Mouse (Mus musculus) bone marrow, adult 2 months (tissue): ENCODE results near the gene Inpp4a. TPM values are rescaled to one million over a fixed set of nuclear protein-coding genes. Genes with fewer than 3 reads are reported as not detected.
A peak's percentile ranks its signal among the peaks of the same experiment; 100 is the strongest.

ENCODE experiments used
- H3K27ac ChIP-seq: fragments of 200-500 bp; 2 replicates; pipeline ENCODE4 v1.5.1; 2012; ENCODE audit warnings: low read depth, mild to moderate bottlenecking, control low read depth, inconsistent platforms, low read length; ENCODE audit not compliant: control insufficient read depth, poor library complexity, insufficient read depth
- H3K4me1 ChIP-seq: fragments of 200-500 bp; 2 replicates; pipeline ENCODE4 v1.6.1; 2011; ENCODE audit warnings: low read length; ENCODE audit not compliant: control insufficient read depth, insufficient read depth
- H3K4me3 ChIP-seq: fragments of 200-500 bp; replicated peaks from 2 replicates; pipeline ENCODE3; 2011; ENCODE audit warnings: mild to moderate bottlenecking, low read depth, low read length, control low read depth; ENCODE audit not compliant: control insufficient read depth
- CTCF ChIP-seq: fragments of 200-500 bp; IDR thresholded peaks from 2 replicates; pipeline ENCODE4 v1.5.1; 2011; ENCODE audit warnings: low read length, control low read depth; ENCODE audit not compliant: control insufficient read depth, insufficient read depth
- POLR2A ChIP-seq: fragments of 200-500 bp; IDR thresholded peaks from 2 replicates; pipeline ENCODE4 v1.6.1; 2011; ENCODE audit warnings: low read depth, mild to moderate bottlenecking, control low read depth, low read length, borderline replicate concordance; ENCODE audit not compliant: control insufficient read depth
- WGBS: fragments of 180-500 bp; shearing (Covaris S2); methylation state at CpG from one replicate; pipeline ENCODE4 v1.1.7; 2018; 5-methylcytosine and 5-hydroxymethylcytosine counted together
- polyA plus RNA-seq: library from polyadenylated mRNA; stranded (reverse); fragments of >200 nt; gene quantifications from 2 replicates; pipeline ENCODE4 v1.2.4, GENCODE M21; 2011; ENCODE audit warnings: low replicate concordance; ENCODE audit not compliant: missing spikeins, insufficient read depth, insufficient read length

Inpp4a gene
- polyA plus RNA-seq, 1 experiment, result 33.4 TPM

DNA sequence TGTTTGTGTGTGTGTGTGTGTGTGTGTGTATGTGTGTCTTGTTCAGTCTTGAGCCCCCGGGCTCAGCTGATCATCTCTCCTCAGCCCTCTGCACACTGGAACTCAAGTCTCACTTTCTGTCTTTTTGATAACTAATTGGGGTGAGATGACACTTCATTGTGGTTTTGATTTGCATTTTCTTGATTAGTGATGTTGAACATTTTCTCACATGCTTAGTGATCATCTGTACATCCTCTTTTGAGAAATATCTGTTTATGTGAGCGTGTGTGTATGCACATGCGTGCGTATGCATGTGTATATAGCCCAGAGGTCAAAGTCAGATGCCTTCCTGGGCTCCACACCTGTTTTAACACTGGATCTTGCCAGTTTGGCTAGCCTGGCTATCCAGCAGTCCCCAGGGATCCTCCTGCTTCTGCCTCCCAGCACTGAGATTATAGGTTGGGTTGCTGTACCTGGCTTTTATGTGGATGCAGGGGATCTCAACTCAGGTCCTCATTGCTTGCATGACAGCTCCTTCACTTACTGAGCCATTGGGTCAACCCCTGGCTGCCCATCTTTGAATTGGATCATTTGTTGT, 10.4 kb downstream of the Inpp4a start:
- Histone ChIP-seq H3K4me1 (peaks cover 38% of the 10 kb centered on the region), H3K27ac (no peak overlapping the region), H3K4me3 (no peak overlapping the region)
- TF ChIP-seq POLR2A (no peak), CTCF (no peak)
- WGBS, result 79% methylated on average over 4 of the region's 4 CpGs

DNA sequence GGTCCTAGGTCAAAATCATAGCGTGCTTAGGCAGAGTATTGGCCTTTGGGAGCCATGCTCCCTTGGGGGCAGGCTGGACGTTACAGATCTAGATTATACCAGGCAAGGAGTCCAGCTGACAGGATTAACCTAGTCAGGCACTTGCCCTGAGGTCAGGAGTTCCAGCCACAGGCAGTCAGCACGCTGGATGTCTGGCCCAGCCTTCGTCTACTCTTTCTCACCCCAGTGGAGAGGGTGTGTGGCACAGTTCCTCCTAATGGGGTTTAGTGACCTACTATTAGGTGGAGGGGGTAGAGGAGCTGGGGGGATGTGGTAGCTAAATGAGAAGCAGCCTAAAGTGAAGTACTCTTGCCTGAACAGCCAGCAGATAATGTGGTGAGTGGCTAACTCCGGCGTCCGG, 14.7 kb downstream of the Inpp4a start:
- no peak overlapping the region for H3K27ac ChIP-seq
- H3K4me1 ChIP-seq, result peaks cover 41% of the 10 kb centered on the region
- TF ChIP-seq CTCF, result no peak
- no peak for TF ChIP-seq POLR2A
- WGBS, result 63% methylated on average over 7 of the region's 7 CpGs
- no peak overlapping the region for H3K4me3 ChIP-seq

DNA sequence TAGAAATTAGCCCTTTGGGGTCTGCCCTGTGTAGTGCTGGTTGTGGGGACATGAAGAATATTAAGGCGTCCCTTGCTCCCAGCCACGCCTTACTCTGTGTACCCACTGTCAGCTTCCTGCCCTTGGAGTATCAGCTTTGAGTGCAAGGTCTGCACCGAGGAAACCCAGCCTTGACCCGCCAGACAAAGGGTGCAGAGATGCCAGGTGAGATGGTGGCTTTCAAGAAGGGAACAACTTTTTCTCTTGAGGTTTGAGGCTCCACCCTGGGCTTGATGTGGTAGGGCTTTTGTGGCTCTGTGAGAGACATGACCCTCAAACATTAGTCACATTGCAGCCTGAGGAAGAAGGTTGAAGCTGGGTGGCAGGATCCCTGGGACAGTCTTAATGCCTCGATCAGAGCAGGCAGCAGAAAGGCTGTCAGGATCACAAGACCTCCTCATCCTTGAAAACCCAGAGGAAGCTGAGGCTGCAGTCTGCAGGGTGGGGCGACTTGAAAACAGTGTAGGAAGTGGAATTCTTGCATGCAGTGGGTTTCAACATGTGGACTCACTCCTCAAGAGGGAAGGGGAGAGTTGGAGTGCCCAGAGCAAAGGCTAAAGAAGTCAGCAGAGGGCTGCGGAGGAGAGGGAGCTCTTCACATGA, 18.1 kb downstream of the Inpp4a start:
- peak overlapping the region; percentile 42 for H3K27ac ChIP-seq
- H3K4me3 ChIP-seq, result no peak overlapping the region
- WGBS, result 9% methylated on average over 7 of the region's 7 CpGs
- no peak for TF ChIP-seq CTCF
- no peak for TF ChIP-seq POLR2A
- H3K4me1 ChIP-seq, result peaks cover 41% of the 10 kb centered on the region

GRCm38 (mm10) chr1:37318558-37318957, 18.9 kb downstream of the Inpp4a start:
- peaks cover 35% of the 10 kb centered on the region for H3K4me1 ChIP-seq
- WGBS, result 32% methylated on average over 2 of the region's 2 CpGs
- H3K27ac ChIP-seq, result peak overlapping the region; percentile 7; the same call in 1 of the 2 replicates
- TF ChIP-seq POLR2A (no peak), CTCF (no peak)
- no peak overlapping the region for H3K4me3 ChIP-seq

GRCm38 (mm10) chr1:37322690-37323089, 23.0 kb downstream of the Inpp4a start:
- no peak for TF ChIP-seq CTCF
- TF ChIP-seq POLR2A, result no peak
- 23% methylated on average over 2 of the region's 2 CpGs for WGBS
- H3K4me1 ChIP-seq, result peaks cover 14% of the 10 kb centered on the region

DNA sequence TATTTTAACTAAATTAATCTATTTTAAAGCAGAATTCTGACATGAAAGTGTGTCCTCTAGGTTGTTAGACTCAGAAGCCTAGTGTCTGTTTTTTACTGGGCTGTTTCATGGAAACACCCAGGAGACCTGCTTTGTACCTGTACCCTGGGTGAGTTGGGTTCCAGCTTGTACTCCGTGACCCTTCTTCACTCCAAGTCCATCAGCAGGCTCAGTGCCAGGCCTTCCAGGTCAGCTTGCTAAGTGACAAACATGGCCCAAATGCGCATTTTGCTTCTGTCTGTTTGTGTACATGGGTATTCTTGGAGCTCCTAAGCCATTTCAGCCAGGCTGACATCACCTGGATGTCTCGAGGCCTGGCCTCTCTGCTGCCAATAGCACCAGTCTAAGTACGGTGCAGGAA, 23.5 kb downstream of the Inpp4a start:
- TF ChIP-seq CTCF (no peak), POLR2A (no peak)
- WGBS, result 69% methylated on average over 4 of the region's 4 CpGs
- Histone ChIP-seq H3K4me1 (peaks cover 10% of the 10 kb centered on the region), H3K4me3 (no peak overlapping the region), H3K27ac (0 out of 2 replicates have a peak overlapping the region, but pooled peaks have one; percentile 1)

More at GRCm38 (mm10) chr1:37322690-37323089, 23.0 kb downstream of the Inpp4a start:
- Histone ChIP-seq H3K27ac (no peak overlapping the region), H3K4me3 (no peak overlapping the region)

- peak overlapping the region; percentile 2; the same call in 1 of the 2 replicates for H3K27ac ChIP-seq
- 21% methylated on average over 5 of the region's 5 CpGs for WGBS
- H3K4me1 ChIP-seq, result peaks cover 3% of the 10 kb centered on the region; the same call in 1 of the 2 replicates
- TF ChIP-seq POLR2A, result no peak
- no peak for TF ChIP-seq CTCF
- H3K4me3 ChIP-seq, result no peak overlapping the region
These were observed 24.9 kb downstream of the Inpp4a start for GRCm38 (mm10) chr1:37324569-37324968.

DNA sequence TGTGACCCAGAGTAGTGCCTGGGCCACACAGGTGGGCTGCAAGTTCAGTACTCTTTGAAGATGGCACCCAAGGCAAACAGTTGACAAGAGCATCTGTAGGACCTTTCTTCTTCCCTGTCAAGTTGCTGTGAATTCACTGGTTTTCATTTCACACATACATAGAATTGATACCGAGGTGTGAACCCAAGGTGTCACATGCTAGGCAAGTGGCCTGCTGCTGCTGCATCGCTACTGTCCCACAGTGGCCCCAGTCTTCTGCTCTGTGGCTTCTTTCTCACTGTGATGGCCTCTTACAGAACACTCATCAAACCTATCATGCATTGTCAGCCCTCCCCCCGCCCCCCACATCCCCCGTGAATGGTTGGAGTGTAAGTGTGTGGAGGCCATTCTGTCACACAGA, 27.6 kb downstream of the Inpp4a start:
- H3K4me1 ChIP-seq, result peaks cover 1% of the 10 kb centered on the region; the same call in 1 of the 2 replicates
- TF ChIP-seq CTCF (no peak), POLR2A (no peak)
- WGBS, result 81% methylated on average over 4 of the region's 4 CpGs
- no peak overlapping the region for H3K27ac ChIP-seq
- H3K4me3 ChIP-seq, result no peak overlapping the region

GRCm38 (mm10) chr1:37329132-37329531, 29.5 kb downstream of the Inpp4a start:
- Histone ChIP-seq H3K27ac (no peak overlapping the region), H3K4me1 (no peaks in the 10 kb centered on the region; the same call in 1 of the 2 replicates), H3K4me3 (no peak overlapping the region)
- TF ChIP-seq CTCF (no peak), POLR2A (no peak)
- WGBS, result 86% methylated on average over 3 of the region's 3 CpGs

GRCm38 (mm10) chr1:37329831-37330230, 30.2 kb downstream of the Inpp4a start:
- Histone ChIP-seq H3K27ac (no peak overlapping the region), H3K4me1 (no peaks in the 10 kb centered on the region; the same call in 1 of the 2 replicates)
- TF ChIP-seq POLR2A, result no peak

More at GRCm38 (mm10) chr1:37329831-37330230, 30.2 kb downstream of the Inpp4a start:
- H3K4me3 ChIP-seq, result no peak overlapping the region
- 78% methylated on average over 4 of the region's 4 CpGs for WGBS
